Mouse (Mus musculus): ENCODE measurements around the gene C130026I21Rik.
"Not testable (repeated sequence)": the region's sequence is repeated elsewhere in the genome, so short reads cannot be mapped to it uniquely, and the experiment has no call there.

GRCm38 (mm10) chr1:85276421-85276820, 6.1 kb upstream of the C130026I21Rik start:
- TF ChIP-seq HCFC1 (IDR thresholded peaks at IDR 0.05; ENCODE audit: borderline replicate concordance, insufficient read depth, low read length); ZC3H11A (IDR thresholded peaks at IDR 0.05; ENCODE audit: borderline replicate concordance, low read depth, low read length); CHD2 (IDR thresholded peaks at IDR 0.05; ENCODE audit: low read depth, low read length); MAFK (IDR thresholded peaks at IDR 0.05; ENCODE audit: insufficient read depth, low read depth, low read length): not testable (repeated sequence)

All from ES-E14 (cell line).